Mouse (Mus musculus): ENCODE results near the gene Ubl3.

DNA sequence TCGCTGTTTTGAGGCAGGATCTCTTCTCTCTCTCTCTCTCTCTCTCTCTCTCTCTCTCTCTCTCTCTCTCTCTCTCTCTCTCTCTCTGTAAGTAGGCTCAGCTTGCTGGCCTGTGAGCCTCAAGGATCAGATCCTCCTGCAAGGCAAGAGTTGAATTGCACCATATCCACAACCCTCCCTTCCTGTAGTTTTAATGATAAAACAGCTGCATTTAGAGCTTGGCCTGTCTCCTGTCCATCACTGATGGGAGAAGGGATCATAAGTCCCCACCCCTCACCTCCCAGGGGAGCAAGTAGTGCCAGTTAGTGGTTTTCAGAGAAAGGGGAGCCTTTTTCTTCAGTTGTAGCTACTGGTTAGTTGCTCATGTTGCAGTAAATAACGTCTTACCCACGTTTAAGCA, 11.5 kb upstream of the Ubl3 start:
- TF ChIP-seq CTCF (IDR thresholded peaks at IDR 0.05; ENCODE audit: borderline replicate concordance, insufficient read depth, low read length): no peak
- TF ChIP-seq POLR2A (IDR thresholded peaks at IDR 0.05; ENCODE audit: low read depth, low read length): no peak

Measured in embryonic fibroblast, embryonic 13.5 days (primary cell).